Mouse (Mus musculus) retina, embryonic 14.5 days (tissue): ENCODE data around the gene Rpl36a.
"Not testable (repeated sequence)": the region's sequence is repeated elsewhere in the genome, so short reads cannot be mapped to it uniquely, and the experiment has no call there.

Experiments used
- DNase-seq: peaks from one replicate; pipeline ENCODE4 v3.0.0-alpha.2; 2015; ENCODE audit warnings: low spot score

Rpl36a gene

GRCm38 (mm10) chrX:134585103-134586002 is at the start of gene Rpl36a:
Rpl36a (plus strand) TSS chrX:134585654.
- DNase-seq: peak; percentile 94

- not testable (repeated sequence) for DNase-seq
These were observed 45.7 kb upstream of the Rpl36a start for GRCm38 (mm10) chrX:134539795-134540194.

- DNase-seq: peak; percentile 1
These were observed 44.9 kb upstream of the Rpl36a start for GRCm38 (mm10) chrX:134540414-134541135.

GRCm38 (mm10) chrX:134541145-134541954 is 44.1 kb upstream of the Rpl36a start, which contains the start of gene Timm8a1:
Timm8a1 (minus strand) TSS chrX:134541865.
- peak; percentile 62 for DNase-seq

DNA sequence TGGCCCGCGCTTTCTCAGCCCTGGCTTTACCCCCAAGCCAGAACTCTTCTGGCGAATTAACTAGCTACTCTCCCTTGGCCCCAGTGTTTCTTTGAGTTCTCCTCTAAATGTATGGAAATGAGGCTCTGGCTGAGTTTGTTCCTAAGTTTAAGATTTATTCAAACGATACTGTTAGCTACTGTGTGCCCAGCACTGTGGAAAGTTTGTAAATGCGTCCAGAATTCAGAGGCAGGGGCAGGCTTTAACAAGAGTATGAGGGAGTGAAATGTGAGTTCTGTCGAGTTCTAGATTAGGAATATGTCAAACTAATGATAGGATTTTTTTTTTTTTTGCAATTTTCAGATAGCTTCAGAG is 43.5 kb upstream of the Rpl36a start:
- DNase-seq: no peak

DNA sequence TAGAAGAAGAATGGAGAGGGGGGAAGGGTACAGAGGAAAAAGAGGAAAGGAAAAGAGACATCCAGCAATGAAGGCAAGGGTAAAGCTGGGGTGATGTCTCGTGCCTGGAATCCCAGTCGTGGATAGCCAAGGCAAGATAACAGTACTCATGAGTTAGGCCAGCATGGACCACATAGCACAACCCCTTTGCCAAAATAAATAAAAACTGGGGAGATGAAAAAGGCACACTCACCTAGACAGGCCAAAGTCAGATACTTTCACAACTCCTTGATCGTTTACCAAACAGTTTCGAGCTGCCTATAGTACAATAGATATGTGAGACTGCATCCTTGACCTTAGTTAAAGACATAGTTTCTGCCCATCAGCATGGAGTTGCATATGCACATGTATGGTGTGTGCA is 38.1 kb upstream of the Rpl36a start:
- DNase-seq: no peak

DNA sequence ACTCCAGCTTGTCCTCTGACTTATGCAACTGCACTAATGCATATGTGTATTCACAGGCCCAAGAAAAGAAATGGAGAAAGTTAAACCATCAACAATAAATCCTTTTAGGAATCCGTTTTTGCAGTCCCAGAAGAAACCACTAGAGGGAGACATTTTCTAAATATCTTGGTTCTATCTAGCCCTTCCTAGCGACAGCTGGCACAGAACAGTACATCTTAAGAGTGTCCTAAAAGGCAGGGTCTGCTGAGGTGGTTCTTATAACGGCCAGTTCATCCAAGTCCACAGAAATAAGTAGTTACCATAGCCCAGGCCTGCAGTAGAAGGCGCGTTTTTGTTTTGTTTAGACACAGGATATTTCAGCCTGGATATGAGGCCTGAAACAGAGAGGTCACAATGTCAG is 34.6 kb upstream of the Rpl36a start:
- DNase-seq: peak; percentile 85

DNA sequence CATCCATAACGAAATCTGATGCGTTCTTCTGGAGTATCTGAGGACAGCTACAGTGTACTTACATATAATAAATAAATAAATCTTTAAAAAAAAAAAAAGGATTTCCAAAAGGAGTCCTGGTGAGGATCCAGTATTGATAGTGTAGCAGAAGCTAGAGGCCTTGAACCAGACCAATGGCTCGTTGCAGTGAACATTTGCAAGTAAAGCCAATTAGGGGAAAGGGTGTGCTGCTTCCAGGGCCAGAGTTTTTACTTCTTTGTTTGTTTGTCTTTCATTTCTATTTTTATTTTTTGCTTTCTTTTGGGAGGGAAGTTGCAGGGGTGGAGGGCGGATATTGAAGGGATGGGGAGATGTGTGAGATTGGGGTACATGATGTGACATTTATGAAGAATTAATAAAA is 32.1 kb upstream of the Rpl36a start:
- DNase-seq: no peak

DNA sequence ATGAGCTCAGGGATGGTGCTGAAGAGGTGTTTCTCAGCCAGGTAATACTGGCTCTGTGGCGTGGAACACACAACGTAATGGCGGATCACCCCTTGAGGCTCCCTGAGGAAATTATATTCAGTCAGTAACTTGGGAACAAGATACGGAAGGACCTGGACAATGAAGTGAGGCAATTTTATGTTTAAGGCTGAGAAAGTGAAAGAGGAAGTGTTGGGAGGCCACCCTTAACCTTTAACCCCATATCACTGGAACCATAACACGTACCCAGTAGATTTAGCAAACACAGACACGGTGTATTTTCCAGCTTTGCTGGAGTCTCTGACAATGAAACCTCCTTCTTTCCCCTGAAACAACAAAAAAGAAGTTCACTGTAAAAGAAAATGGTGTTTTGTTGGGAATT is 31.0 kb upstream of the Rpl36a start:
- DNase-seq: no peak

GRCm38 (mm10) chrX:134564326-134564725 is 21.1 kb upstream of the Rpl36a start:
- no peak for DNase-seq

GRCm38 (mm10) chrX:134566536-134567222 is 18.8 kb upstream of the Rpl36a start:
- no peak for DNase-seq

GRCm38 (mm10) chrX:134577896-134578295 is 7.6 kb upstream of the Rpl36a start:
- DNase-seq: no peak

DNA sequence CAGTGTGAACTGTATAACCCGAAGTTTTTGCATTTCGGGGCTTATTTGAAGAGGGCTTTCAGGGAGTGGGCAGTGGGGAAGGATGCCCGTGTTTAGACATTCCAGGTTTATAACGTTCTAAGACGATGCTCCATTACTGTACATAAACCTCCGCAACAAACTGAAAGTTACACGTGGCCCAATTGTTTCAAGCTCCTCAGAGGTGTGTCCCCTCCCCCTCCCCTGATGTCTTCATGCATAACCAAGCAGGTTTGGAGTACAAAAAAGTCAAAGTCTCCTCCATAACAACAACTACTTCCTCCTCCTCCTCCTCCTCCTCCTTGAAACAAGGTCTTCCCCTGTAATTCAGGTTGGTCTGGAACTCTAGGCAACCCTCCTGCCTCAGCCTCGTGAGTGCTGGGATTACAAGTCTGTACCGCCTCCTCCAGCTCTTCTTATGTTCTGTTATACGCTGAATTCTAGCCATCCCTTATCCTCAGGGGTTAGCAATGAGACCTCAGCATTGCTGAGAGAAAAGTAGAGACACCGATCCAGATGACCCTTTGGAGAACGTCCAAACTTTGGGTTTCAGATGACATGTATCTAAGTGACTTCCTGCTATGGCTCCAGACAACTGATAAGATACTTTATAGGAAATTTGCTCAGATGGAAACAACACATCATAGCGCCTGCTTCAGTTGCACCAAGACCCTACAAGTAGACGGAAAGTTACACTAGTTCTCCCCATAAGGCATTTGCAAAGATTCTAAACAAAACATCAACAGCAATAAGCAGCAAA is 4.7 kb upstream of the Rpl36a start:
- no peak for DNase-seq

DNA sequence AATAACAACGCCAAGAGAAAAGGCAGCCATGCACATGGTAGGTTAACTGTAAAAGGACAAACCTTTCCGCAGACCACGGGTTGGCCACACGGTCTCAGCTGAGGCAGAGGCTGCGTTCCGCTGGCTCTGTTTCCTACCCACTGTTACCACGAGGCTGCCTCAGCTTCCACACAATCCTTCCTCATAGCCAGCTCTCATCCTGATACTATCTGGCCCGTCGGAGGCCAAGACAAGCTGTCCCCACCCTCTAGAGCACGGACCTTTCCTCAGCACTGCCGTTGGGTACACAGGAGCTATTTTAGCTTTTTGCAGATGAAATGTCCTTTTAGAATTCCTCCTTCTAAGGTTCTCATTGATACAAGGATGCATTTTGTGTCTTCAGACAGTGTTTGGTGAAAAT is 3.2 kb upstream of the Rpl36a start:
- no peak for DNase-seq

- no peak for DNase-seq
These were observed 2.4 kb upstream of the Rpl36a start, which contains the start of gene Btk for GRCm38 (mm10) chrX:134582888-134583669. Btk (minus strand) TSS chrX:134583570.

DNA sequence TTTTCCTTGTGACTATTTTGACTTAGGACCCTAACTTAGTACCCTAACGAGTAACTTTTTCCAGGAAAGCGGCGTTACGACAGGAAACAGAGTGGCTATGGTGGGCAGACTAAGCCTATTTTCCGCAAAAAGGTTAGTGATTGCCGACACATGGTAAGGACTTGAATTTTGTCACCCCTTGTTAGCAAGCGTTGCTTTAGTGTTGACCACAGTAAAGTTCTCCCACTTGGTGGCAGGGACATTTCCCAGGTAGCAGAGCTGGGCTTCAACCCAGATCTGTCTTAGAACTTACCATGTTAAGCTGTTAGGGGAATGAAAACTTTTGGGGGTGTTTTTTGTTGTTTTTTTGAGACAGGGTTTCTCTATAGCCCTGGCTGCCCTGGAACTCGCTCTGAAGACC is 993 bp downstream of the Rpl36a start:
- no peak for DNase-seq

DNA sequence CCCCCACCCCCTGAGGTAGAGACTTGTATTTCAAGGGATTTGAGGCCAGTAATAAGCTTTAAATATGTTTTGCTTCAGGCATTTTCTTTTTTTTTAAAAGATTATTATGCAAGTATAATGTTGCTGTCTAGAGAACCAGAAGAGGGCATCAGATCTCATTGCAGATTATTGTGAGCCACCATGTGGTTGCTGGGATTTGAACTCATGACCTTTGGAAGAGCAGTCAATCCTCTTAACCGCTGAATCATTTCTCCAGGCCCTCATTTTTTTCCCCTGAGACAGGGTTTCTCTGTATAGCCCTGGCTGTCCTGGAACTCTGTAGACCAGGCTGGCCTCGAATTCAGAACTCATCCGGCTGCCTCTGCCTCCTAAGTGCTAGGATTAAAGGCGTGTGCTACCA is 2.8 kb downstream of the Rpl36a start:
- no peak for DNase-seq

- DNase-seq: no peak
These were observed 3.5 kb downstream of the Rpl36a start for GRCm38 (mm10) chrX:134588997-134589396.

- DNase-seq: no peak
These were observed 4.4 kb downstream of the Rpl36a start for GRCm38 (mm10) chrX:134589836-134590235.

DNA sequence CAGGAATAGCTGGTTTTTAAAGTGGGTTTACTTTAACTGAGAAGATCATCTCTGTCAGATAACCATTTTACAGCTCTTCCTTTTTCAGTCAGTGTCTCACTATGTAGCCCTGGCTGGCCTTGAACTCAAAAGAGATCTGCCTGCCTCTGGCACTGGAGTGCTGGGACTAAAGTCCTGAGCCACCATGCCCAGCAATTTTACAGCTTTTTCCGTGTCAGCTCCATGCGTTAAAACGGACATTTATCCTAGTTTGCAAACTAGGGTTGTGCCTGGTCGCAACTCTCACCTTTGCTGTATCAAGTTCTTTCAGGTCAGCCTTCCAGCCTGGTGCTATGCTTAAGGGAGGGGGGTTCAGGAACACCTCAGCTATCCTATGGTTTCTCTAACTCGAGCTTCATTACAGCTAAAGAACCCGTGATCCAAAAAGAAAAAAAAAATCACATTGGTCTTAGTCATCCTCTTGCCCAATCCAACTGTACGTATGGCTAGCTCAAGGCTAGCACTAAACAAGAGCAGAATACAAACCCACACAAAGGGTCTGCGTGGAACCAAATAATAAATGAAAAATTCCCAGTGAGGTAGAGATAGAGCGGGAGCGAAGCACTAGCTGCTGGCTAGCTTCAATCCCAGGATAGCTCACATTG is 14.6 kb downstream of the Rpl36a start:
- no peak for DNase-seq
